Mouse (Mus musculus): Measurements from ENCODE around the gene Olfr1302.

DNA sequence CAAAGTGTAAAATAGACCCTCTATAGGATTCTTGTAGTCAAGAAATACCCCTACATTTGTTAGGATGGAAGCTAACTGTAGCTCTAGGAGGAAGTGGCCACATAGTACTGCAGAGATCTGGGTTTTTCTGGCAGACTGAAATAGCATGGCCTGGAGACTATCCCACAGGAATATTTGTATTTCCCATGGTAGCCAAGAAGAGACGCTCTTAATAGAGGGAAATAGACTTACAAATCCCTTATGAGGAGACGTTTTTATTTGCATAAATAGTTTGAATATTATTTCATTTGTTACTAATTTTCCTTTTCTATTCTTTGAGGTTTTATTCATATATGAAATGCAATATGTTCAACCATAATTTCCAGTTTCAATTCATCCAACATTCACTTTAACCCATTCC, 43.0 kb downstream of the Olfr1302 start, which contains the start of gene Olfr1303:
- TF ChIP-seq GATA1 (IDR thresholded peaks at IDR 0.05; ENCODE audit: borderline replicate concordance, low read length) = no peak
- no peak for TF ChIP-seq FLI1 (IDR thresholded peaks at IDR 0.05; ENCODE audit: low read length)

Data from megakaryocyte, embryonic 14.5 days (primary cell).